Mouse (Mus musculus) left cerebral cortex, postnatal 4 days (tissue): ENCODE measurements at regions not wholly inside any gene's neighbourhood (a gene's known extent, or its start where the extent isn't known, plus 50 kb on each side); places are given as distances from the start of the nearest gene placed in this dataset.
A peak's percentile ranks its signal among the peaks of the same experiment; 100 is the strongest.
"Not testable (repeated sequence)": the region's sequence is repeated elsewhere in the genome, so short reads cannot be mapped to it uniquely, and the experiment has no call there.

Experiments
- DNase-seq: peaks from one replicate; pipeline ENCODE4 v3.0.0-alpha.2; 2022
- intact Hi-C: fragments of 180-260 bp; cut with DNase I; formaldehyde crosslinking; loops from one replicate; pipeline ENCODE4 v1.15.1; 2025

GRCm38 (mm10) chr15:14951246-14951645, 1777.3 kb upstream of the Cdh9 start:
- intact Hi-C loops = no loop called here
- peak; percentile 21 for DNase-seq

- intact Hi-C loops = no loop called here
- no peak for DNase-seq
Measured at GRCm38 (mm10) chr15:14982227-14982626, 1746.3 kb upstream of the Cdh9 start.

GRCm38 (mm10) chr15:15019352-15019751, 1709.2 kb upstream of the Cdh9 start:
- DNase-seq, intact Hi-C loops: not testable (repeated sequence)
